Mouse (Mus musculus) fat pad, adult 2 months (tissue): ENCODE results near the gene Nckap5.

ENCODE experiments used
- DNase-seq: peaks from one replicate; pipeline ENCODE4 v3.0.0-alpha.2; 2011; ENCODE audit warnings: low read depth, low spot score; ENCODE audit errors: extremely low read depth

Gene Nckap5

DNA sequence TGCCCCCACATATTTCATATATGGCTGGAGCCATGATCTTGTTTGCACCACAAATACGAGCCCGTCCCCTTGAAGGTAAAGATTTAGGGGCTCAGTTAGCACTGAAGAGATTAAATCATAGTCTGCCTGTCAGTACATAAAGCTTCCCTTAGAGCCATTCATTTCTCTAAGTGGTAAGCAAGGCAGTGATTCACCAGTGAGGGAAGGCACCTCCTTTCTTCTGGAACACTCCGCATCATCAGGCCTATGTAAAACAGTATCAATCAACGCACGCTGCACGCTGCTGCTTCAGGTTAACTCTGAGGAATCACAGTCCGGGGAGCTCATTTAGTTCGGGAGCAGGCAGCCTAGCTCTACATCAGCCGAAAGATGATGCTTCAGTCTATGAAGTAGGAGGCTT lies 599.4 kb downstream of the Nckap5 start:
- no peak for DNase-seq

DNA sequence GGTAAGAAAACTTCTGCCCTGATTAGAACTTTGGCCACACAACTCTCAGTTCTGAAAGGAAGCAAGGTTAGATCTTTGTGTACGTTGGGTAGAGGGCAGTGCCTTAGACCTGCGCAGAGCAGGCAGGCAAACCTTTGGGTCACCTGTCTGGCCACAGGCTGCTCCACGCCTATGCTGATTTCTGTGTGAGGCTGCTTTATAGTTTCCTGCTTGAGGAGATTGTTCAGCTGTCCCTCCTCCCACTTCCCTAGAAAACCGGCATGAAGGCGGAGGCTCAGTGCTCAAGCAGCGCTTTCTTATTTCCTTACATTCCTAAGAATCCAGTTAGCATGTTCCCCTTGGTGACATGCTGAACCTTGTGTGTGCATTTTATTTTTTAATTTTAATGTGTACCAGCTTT lies 620.4 kb downstream of the Nckap5 start:
- DNase-seq = no peak

DNA sequence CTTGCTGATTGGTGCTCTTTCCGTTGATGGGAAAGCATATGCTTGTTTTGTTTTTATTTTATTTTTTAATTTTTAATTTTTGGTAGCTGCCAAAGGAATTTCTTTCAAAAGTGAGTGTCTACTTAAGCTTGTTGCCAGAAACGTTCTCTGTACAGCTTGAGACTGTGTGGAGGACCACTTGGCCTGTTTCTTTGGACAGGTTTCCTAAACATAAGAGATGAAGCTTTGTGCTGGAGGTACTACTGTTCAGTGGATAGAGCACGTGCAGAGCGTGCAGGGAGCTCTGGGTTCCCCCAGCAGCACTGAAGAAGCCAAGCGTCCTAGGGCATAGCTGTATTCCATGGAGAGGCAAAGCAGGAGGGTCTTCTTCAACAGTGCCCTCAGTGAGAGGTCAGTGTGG lies 620.9 kb downstream of the Nckap5 start:
- DNase-seq = no peak

DNA sequence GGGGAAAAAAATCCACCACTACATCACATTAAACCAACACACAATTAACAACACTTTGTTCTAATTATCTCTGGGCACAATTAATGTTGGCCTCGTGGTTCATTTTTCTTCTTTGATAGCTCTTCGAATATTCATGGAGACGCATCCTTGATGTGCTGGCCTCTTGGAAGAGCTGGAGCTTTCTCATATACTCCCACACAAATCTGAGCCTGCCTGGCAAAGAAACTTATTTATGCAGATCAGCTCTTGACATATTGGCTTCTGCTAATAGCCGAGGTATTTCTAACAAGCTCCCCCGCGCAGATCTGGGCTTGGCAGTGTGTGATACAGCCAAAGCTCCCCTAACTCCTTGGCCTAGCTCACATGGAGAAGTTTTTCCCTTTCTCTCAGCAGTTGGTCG lies 621.5 kb downstream of the Nckap5 start:
- no peak for DNase-seq

DNA sequence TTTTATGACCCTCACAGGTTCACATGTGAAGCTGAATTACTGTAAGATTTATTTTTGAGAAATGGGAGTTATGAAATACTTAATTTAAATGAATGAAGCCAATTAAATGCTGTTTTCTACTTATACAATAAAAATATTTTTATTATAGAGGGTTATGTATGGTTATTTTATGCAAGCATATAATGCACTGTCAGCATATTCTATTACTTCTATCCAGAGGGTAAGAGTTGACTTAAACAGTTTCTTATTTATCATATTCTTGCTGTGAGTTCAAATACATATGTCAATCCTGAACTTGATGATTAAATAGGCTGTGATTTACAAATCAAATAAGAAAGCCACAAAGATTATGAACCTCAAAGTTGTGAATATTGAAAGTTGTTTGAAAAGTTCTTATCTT lies 633.7 kb downstream of the Nckap5 start:
- DNase-seq = no peak

DNA sequence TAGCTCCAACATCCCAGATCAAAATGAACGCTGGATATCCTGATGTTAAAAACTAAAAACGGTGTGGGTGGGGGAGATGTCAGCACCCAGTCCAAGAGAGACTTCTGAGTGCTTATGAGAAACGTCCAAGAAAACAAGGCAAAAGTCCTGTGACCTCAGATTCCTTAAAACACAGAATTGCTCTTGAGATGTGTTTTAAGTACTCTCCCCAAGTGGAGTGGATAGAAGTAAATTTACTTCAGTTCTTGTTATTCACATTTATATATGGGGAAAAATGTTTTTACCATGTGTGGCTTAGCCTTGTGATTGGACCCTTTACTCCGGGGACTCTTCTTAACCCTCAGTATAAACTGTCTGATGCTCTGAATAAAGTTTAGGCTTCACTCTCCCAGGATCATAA lies 640.2 kb downstream of the Nckap5 start:
- no peak for DNase-seq

DNA sequence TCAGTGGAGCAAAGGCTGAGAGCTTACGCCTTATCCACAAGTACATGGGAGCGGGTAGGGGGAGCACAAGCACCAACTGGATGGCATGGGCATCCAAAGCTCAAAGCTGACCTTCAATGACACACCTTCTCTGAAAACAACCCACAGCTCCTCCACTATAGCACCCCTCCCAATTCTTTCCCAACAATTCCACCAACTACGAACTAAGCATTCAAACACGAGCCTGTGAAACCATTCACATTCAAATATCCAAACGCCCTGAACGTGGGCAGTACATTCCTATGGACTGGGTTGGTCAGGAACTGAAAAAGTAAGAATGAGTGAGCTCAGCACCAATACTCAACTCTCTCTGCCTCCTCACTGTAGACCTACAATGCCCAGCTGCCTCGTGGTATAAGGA lies 646.8 kb downstream of the Nckap5 start:
- no peak for DNase-seq

DNA sequence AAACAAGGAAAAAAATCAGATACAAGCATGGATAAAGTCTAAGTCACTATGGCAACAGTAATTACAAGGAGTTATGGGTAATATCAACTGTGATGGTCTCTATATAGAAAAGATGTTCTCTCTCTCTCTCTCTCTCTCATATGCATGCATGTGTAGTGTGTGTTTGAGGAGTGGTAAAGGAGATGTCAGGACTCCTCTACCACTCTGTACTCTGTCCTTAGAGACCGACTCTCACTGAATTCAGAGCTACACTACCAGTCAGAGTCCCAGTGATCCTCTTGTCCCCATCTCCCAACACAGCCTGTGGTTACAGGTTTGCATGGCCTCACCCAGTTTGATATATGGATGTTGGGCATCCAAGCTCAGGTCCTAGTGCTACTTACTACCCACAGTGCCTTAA lies 662.0 kb downstream of the Nckap5 start:
- no peak for DNase-seq

DNA sequence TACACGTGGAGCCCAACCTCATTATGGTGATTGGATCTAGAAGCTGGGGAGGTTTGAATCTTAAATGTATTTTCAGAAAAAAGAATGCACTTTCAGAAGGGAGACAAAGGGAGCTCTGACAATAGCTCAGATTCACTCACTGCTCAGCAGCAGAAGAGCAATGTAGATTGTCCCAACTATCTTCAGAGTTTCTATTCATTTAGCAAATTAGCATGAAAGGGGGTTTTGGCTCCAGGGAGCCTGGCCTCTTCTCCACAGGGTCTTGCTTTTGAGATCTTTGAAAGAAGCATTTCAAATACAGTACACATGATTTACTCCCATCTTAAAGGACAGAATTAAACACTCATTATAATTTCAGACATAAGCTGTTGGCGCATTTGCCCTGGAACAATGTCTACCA lies 662.5 kb downstream of the Nckap5 start:
- no peak for DNase-seq

DNA sequence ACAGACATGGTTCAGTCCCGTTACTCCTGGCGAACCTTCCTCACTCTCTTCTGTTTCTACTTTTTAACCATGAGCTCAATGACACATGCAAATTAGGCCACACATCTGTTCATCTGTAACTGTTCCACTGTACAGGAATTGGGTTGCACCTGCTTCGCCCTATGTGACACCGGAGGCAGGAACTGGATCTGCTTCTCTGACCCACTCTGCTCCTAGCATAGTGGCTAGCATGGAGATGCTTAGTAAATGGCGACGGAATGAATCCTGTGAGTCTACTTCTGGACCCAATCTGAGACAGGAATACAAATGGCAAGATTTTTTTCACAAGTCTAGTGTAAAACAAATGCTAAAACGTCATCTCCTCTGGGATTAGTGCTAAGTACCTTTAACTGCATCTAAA lies 663.1 kb downstream of the Nckap5 start:
- DNase-seq = no peak

DNA sequence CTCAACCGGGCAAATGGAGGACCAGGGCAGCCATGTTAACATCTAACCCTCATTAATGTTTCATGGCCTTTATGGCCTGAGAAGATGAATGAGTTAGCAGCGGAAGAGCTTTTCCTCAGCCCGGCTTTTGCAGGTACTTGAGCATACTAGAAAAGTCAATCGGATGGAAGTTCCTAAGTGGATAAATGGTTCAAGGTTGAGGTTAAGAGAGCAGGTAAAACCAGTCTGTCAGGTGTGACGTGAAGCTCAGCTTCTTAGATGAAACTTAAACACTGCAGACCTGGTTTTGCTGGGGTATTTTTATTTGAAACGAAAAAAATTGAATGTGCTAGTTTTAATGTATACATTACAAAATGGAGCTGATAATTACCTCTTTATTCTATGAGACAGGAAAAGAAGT lies 671.3 kb downstream of the Nckap5 start:
- no peak for DNase-seq

DNA sequence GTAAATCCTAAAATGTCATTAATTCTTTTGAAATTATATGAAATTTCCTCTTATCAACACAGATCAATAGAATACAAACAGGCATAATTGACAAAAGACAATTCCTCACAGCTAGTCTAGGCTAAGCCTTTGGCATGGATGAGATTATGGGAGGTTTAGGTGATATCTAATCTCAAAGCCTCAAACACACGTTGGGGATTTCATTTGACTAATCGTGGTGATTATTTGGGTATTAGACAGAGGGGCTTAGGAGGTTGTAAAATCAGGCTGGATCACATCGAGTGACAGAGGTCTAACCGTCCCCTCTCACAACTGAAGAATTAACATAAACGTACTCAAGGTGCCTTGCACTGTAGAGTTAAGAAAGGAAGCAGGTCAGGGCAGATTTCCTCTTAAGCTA lies 674.8 kb downstream of the Nckap5 start:
- DNase-seq = no peak

DNA sequence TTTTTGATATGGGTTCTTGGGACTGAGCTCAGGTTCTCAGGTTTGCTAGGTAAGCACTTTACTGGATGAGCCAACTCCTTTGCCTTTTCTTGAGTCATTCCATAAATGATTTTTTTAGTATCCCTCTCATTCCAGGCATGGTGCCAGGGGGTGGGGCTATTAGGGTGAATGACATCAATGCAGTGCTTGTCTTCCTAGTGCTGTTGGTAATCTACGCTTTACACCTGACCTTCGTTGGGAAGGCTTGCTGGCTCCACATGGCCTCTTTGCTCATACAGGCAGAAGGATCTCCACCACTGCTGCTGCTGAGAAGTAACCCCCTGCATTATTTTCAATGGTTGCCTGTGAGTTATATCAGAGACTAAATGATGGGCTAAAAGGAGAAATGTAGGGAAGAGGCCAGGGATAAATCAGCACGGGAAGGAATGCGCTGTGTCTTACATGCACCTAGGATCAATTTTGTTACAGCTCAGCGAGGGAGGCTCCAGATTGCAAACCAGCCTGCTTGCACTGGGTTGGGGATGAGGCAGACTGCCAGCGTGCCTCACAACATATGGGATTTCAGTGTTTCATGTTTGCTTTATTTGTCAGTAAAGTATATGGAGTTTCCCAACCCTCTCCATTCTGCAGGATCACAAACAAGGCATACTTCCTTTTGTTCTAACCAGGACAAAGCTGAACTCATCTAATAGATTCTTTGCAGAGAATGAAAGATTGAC lies 676.9 kb downstream of the Nckap5 start:
- no peak for DNase-seq

DNA sequence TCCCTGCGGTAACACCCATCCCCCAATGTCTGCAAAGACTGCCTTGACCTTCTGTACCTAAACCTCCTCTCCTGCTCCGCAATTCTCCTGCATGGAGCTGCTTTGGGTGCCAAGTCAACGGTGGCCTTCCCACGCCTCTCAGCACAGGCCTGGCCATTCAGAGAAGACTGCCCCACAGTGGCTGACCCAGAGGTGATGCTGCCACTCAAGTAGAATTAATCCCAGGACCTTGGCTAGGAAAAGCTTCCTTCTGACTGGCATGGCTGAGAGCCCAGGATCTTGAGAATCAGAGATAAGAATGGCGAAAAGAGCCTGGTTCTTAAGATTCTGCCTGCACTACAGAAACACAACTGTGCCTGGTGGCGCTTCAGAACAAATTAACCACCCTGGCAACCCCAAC lies 678.4 kb downstream of the Nckap5 start:
- DNase-seq = no peak

DNA sequence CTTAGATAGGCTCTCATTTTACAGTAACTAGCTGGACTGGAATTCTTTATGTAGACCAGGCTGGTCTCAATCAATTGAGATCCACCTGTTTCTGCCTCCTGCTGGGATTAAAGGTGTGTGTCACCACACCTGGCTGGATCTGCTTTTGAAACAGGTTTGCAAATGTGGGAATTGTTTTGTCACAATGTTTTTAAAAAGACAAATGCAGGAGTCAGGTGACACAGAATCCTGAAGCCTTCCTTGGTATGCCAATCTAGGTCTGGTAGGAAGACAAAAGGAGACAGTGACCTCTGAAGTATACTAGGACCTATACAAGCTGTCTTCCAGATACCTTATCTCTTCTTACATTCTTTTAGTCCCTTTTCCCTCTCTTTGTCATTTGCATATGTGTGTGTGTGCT lies 680.6 kb downstream of the Nckap5 start:
- no peak for DNase-seq

DNA sequence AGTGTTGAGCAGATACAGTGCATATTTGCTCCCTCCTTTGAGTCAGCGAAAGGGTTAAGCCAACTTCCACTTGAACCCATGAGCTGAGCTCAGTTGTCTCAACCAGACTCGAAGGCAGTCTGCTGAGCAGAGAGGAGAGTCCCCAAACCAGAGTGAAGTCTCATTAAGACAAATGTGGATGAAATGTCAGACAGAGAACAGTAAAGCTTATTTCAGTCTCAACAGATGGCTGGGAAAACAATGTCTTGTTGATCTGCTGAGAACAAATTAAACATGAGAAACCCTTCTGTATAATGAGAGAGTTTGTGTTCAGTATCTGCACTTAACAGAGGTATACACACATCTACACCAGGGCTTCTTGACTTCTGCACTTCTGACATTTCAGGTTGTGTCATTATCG lies 694.9 kb downstream of the Nckap5 start:
- DNase-seq = no peak

DNA sequence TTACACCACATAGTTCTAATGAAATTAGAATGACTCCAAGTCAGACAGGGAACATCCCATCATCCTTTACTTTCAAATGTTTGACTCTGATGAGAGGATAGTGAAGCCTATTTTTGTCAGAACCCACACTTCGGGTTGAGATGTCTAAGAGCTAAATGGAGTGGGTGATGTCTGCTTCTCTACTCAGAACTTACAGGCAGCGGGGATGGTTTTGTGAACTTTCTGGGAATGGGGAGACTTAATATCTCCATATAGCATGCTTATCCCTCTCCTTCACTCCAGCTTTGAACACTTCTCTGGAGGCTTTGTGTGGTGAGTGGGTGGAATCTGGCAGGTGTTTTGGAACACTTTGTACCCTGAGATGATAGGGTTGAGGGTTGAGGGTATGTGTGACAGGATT lies 698.3 kb downstream of the Nckap5 start:
- DNase-seq = no peak

DNA sequence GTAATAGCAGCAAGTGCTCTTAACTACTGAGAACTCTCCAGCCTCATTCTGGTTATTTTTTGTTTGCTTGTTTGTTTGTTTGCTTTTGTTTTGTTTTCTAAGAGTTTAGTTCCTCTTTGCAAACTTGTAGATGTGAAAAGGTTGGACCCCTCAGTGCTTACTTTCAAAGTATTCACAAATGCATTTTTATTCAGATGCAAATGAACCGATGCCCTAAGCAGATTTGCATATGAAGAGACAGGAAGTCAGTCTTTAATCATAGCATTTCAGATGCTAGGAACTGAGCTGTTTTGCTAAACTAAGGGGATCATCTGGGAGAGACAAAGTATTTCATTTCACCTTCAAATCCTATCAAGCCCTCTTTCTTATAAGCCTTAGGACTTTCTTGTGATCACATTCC lies 701.5 kb downstream of the Nckap5 start:
- DNase-seq = no peak

DNA sequence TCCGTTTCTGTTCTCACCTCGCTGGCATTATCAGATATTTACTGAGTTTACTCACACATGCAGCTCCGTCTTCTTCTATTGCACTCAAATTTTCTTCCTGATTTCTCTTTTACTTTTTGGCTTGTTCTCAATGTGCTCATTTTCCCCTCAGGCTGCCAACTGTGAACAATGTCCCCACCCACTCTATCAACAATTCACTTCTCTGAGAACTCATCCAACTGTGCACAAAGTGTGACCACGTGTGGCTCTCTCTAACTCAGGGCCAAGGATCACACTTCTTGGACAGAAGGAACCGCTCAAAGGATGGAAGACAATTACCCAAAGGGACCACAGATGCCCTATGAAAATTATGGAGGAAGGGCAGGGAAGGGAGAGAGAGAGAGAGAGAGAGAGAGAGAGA lies 707.5 kb downstream of the Nckap5 start:
- no peak for DNase-seq

DNA sequence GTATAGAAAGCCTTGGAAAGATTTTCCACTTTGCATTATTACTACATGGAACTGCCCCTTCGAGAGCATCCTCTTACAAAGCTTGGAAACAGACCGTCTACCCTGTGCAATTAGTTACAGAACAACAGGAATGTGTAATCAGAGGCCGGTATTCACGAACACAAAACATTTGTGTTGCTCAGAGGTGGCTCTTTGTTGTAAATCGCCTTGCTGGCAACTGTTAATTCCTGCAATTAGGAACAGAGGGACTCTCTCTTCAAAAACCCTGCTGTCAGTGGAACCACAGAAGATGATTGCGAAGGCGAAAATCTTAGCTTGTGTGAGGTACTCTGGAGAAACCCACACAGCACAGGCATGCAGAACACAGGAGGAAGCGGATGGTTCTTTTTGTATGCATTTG lies 710.1 kb downstream of the Nckap5 start:
- no peak for DNase-seq

DNA sequence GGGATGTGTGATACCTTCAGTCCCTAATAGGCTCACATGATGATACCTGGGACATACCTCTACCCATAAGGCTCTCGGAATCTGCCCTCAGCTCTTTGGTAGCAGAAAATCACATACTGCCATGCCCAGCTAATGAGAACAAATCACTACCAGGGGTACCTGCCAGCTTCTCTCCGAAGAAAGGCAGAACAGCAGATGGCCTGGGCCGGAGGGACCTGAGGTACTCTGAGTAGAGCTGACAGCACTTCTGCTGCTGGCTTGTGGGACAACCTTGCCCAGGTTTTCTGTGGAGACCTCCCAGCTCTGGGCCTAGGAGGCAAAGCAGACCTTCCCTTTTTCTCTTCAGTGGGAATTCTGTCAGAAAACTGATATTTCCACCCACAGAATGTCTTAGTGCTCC lies 714.6 kb downstream of the Nckap5 start:
- no peak for DNase-seq

DNA sequence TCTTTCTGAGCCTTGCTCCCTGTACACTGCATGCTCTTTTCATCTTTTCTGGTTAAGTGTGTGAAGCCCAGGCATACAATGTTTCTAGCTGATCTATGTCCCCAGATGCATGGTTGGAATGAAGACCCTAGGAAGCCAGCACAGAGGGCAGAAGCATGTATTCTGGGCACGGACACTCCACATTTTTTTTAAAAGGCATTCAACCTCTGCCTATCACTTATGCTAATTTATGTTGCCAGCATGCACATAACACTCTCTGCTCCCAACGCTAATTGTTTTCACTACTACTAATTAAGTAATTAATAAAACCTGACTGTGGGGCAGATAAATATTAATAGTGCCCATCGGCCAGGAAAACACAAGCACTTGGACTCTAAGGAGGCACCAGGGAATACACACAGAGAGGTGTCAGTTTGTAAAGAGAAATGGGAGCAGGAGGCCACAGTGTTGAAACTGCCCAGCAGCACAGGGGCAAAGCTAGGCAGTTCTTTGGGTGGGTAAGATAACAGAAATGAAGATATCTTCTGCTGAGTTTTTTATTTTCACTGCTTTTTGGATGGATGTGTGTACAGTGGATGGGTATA lies 724.8 kb downstream of the Nckap5 start:
- no peak for DNase-seq

DNA sequence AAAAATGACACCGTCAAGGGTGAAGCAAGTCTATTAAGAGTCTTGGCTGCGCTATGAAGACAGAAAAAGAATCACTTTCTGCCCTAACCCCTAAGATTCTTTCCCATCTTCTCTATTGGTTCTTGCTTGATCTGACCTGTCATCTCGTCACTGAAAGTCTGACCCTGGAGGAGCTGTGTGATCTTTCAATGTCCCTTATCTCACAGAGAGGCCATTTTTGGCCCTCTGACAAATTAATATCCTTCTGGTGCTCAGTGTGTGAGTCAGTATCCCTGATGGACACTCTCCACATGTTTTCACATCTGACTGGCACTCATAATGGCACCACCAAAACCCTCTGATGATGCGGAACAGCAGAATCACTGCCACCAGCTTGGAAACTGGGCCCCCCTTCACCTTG lies 736.3 kb downstream of the Nckap5 start:
- DNase-seq = no peak
